In genomic region chr11:83223367-83223766, GRCm38 (mm10) we compare ENCODE assay signal across 9 mouse cellular contexts. TPM values are rescaled to one million over a fixed set of nuclear protein-coding genes. Genes with fewer than 3 reads are reported as not detected.
A peak's percentile ranks its signal among the peaks of the same experiment; 100 is the strongest.
DNase-seq lines count a peak whose midpoint lies in the region; ATAC-seq lines count a peak whose summit lies in the region.
"Had no signal": no experiment of that assay in that cellular context is flagged by ENCODE, and none has a peak within 500 bp of the region (broad histone marks: within the 10 kb centered on the region; RNA-seq: fewer than 3 reads in every experiment).

No protein-coding gene starts in this region.

- no peak overlapping the region for H3K27ac ChIP-seq in brown adipose tissue, adult 24 weeks (replicated peaks; ENCODE audit: low read depth, low read length)
- H3K27ac ChIP-seq in liver, embryonic 13.5 days, result peak overlapping the region; percentile 84
- no peak overlapping the region for H3K27ac ChIP-seq in hindbrain, embryonic 13.5 days

- 36% methylated on average over 7 of the region's 7 CpGs for WGBS in liver, embryonic 13.5 days (ENCODE audit: insufficient replicate concordance)
- 87% methylated on average over 7 of the region's 7 CpGs for WGBS in hindbrain, embryonic 13.5 days

- H3K27me3 ChIP-seq in liver, embryonic 13.5 days, result no peaks in the 10 kb centered on the region
- no peaks in the 10 kb centered on the region for H3K27me3 ChIP-seq in hindbrain, embryonic 13.5 days

- H3K36me3 ChIP-seq in liver, embryonic 13.5 days, result peaks cover 18% of the 10 kb centered on the region
- no peaks in the 10 kb centered on the region for H3K36me3 ChIP-seq in hindbrain, embryonic 13.5 days

- no peaks in the 10 kb centered on the region for H3K9me3 ChIP-seq in liver, embryonic 13.5 days (replicated peaks)
- H3K9me3 ChIP-seq in hindbrain, embryonic 13.5 days, result no peaks in the 10 kb centered on the region

- peak; percentile 71 for ATAC-seq in liver, embryonic 13.5 days (ENCODE audit: low read depth)
- no peak for ATAC-seq in hindbrain, embryonic 13.5 days (ENCODE audit: low FRiP score)

- DNase-seq in CD8-positive naive resting alpha-beta T cell, adult 2 months (ENCODE audit: low read depth in 2 of 2, low spot score in 2 of 2), result peak; percentile 11 to 28
- DNase-seq in liver, embryonic 13.5 days, result peak; percentile 11
- DNase-seq in spleen, adult 12 weeks (ENCODE audit: low spot score), result peak; percentile 65
- no peak for DNase-seq in left cerebral cortex, postnatal 36 days (ENCODE audit: low spot score in 2 of 2)
- no peak for DNase-seq in layer of hippocampus, adult 9-10 months (ENCODE audit: low spot score)
- no peak for DNase-seq in layer of hippocampus, postnatal 10 days (ENCODE audit: low spot score in 2 of 2)

- peak overlapping the region; percentile 41 for H3K4me3 ChIP-seq in brown adipose tissue, adult 24 weeks (ENCODE audit: insufficient read depth, low read depth, low read length)
- peak overlapping the region; percentile 68 for H3K4me3 ChIP-seq in liver, embryonic 13.5 days (replicated peaks)
- no peak overlapping the region for H3K4me3 ChIP-seq in hindbrain, embryonic 13.5 days

- intact Hi-C loops in left cerebral cortex, postnatal 36 days (cut with DNase I), result no loop called here

- peak overlapping the region; percentile 63 for H3K4me2 ChIP-seq in liver, embryonic 13.5 days
- no peak overlapping the region for H3K4me2 ChIP-seq in hindbrain, embryonic 13.5 days

- no peaks in the 10 kb centered on the region for H3K4me1 ChIP-seq in brown adipose tissue, adult 24 weeks (ENCODE audit: control insufficient read depth, insufficient read depth, insufficient read length, low read length)
- peaks cover 19% of the 10 kb centered on the region; the same call in 1 of the 2 replicates for H3K4me1 ChIP-seq in liver, embryonic 13.5 days (replicated peaks)
- no peaks in the 10 kb centered on the region for H3K4me1 ChIP-seq in hindbrain, embryonic 13.5 days (replicated peaks)

- H3K9ac ChIP-seq in liver, embryonic 13.5 days, result peak overlapping the region; percentile 61
- no peak overlapping the region for H3K9ac ChIP-seq in hindbrain, embryonic 13.5 days

RNA-seq across cellular contexts. Expression of gene Slfn3, which starts 32.2 kb away (rescaled TPM):
- polyA plus RNA-seq in brown adipose tissue, adult 24 weeks (2012; ENCODE audit: insufficient read depth, insufficient read length, missing spikeins), result 0.75 and 0.95 TPM in 2 replicates
- 1.2 and 2.0 TPM in 2 replicates for polyA plus RNA-seq in liver, embryonic 13.5 days (2015; fragmentation: Nextera tagmentation; extraction: Ambion mirVana)
- 1 to 10 TPM in 1 of 2 experiments, under 1 TPM in 1; 0.37 to 1.0 TPM for total RNA-seq in left cerebral cortex, postnatal 36 days (2021)
- under 1 TPM; 0.21 to 0.40 TPM for total RNA-seq in layer of hippocampus, postnatal 10 days (2021)
- polyA plus RNA-seq in hindbrain, embryonic 13.5 days (2015; fragmentation: Nextera tagmentation; extraction: Ambion mirVana), result 0.12 TPM in 2 replicates

RNA-seq across cellular contexts. Expression of gene Slfn4, which starts 48.4 kb away (rescaled TPM):
- not detected in 2 replicates for polyA plus RNA-seq in brown adipose tissue, adult 24 weeks (2012; ENCODE audit: insufficient read depth, insufficient read length, missing spikeins)
- 0.06 and 0.08 TPM in 2 replicates for polyA plus RNA-seq in liver, embryonic 13.5 days (2015; fragmentation: Nextera tagmentation; extraction: Ambion mirVana)
- not detected for total RNA-seq in left cerebral cortex, postnatal 36 days (2021)
- total RNA-seq in layer of hippocampus, postnatal 10 days (2021), result under 1 TPM; 0.22 to 0.23 TPM
- polyA plus RNA-seq in hindbrain, embryonic 13.5 days (2015; fragmentation: Nextera tagmentation; extraction: Ambion mirVana), result 0.06 TPM in 1 of 2 replicates, not detected in the other
- polyA plus RNA-seq: embryonic facial prominence, embryonic 11.5 days had no signal

Comparison
In these comparisons a context has a peak if more than half of its experiments do, and no peak if none do; other contexts are left out.
1. DNase-seq: peak in CD8-positive naive resting alpha-beta T cell, adult 2 months (2 of 2), liver, embryonic 13.5 days (single experiment) and spleen, adult 12 weeks (single experiment); none in left cerebral cortex, postnatal 36 days (0 of 2), layer of hippocampus, adult 9-10 months (single experiment) and layer of hippocampus, postnatal 10 days (0 of 2).